ENCODE assay signal across 8 mouse cellular contexts in genomic region chr15:99724292-99725021, GRCm38 (mm10). TPM values are rescaled to one million over a fixed set of nuclear protein-coding genes. Genes with fewer than 3 reads are reported as not detected.
A peak's percentile ranks its signal among the peaks of the same experiment; 100 is the strongest.
DNase-seq lines count a peak whose midpoint lies in the region; ATAC-seq lines count a peak whose summit lies in the region.

No protein-coding gene starts in this region.

- peak overlapping the region; percentile 17; the same call in 1 of the 2 replicates for H3K27ac ChIP-seq in midbrain, embryonic 11.5 days (ENCODE audit: low read depth, low read length)

- no peaks in the 10 kb centered on the region for H3K27me3 ChIP-seq in midbrain, embryonic 11.5 days (ENCODE audit: control insufficient read depth, insufficient read depth, low read length)
- no peaks in the 10 kb centered on the region for H3K27me3 ChIP-seq in splenic B cell, adult 2 months (ENCODE audit: control insufficient read depth, insufficient read depth, low read length, poor library complexity, severe bottlenecking)

- H3K9me3 ChIP-seq in midbrain, embryonic 11.5 days (ENCODE audit: control insufficient read depth, low read length), result no peaks in the 10 kb centered on the region; the same call in 1 of the 2 replicates

- intact Hi-C loops in left cerebral cortex, postnatal 4 days (cut with DNase I), result loop anchor here (10.0 kb wide), 1 partner anchor 50 kb away; the partner anchor contains the start of gene Cers5

- WGBS in midbrain, embryonic 11.5 days, result 11% methylated on average over 16 of the region's 16 CpGs

- peaks cover 24% of the 10 kb centered on the region for H3K4me1 ChIP-seq in midbrain, embryonic 11.5 days (ENCODE audit: control insufficient read depth, insufficient read depth, low read length)

- DNase-seq in spleen, adult 18-20 months, result peak; percentile 22 to 31
- no peak for DNase-seq in spleen, adult 12 weeks (ENCODE audit: low spot score)
- peak; percentile 74 for DNase-seq in cerebellum, postnatal 25 days
- DNase-seq in gastrocnemius, adult 8-10 months (ENCODE audit: low spot score in 2 of 2), result peak; percentile 80 to 86
- DNase-seq in induced T-regulatory cell, adult 2 months (ENCODE audit: low read depth), result peak; percentile 75
- peak; percentile 60 for DNase-seq in left cerebral cortex, postnatal 4 days
- peak; percentile 93 for DNase-seq in midbrain, embryonic 11.5 days (ENCODE audit: low spot score, missing footprints)
- DNase-seq in splenic B cell, adult 2 months (ENCODE audit: low read depth, low spot score), result peak; percentile 56

- no peak overlapping the region; the same call in 1 of the 2 replicates for H3K9ac ChIP-seq in midbrain, embryonic 11.5 days (ENCODE audit: low read length)

- peak; percentile 27 for ATAC-seq in midbrain, embryonic 11.5 days (ENCODE audit: low FRiP score)

- H3K4me3 ChIP-seq in midbrain, embryonic 11.5 days (ENCODE audit: low read depth, low read length), result peak overlapping the region; percentile 18; the same call in 1 of the 2 replicates

- H3K4me2 ChIP-seq in midbrain, embryonic 11.5 days, result peak overlapping the region; percentile 42

- peaks cover 18% of the 10 kb centered on the region for H3K36me3 ChIP-seq in midbrain, embryonic 11.5 days (ENCODE audit: control insufficient read depth, insufficient read depth, low read length)
- peaks cover 8% of the 10 kb centered on the region; the same call in 1 of the 2 replicates for H3K36me3 ChIP-seq in splenic B cell, adult 2 months (ENCODE audit: control insufficient read depth, insufficient read depth, low read length, poor library complexity, severe bottlenecking)

RNA-seq across cellular contexts. Expression of gene Cox14, which starts 1.0 kb away (rescaled TPM):
- total RNA-seq in gastrocnemius, adult 8-10 months (2022), result 100 to 1,000 TPM; 154 to 172 (median 162) TPM
- total RNA-seq in left cerebral cortex, postnatal 4 days (2021), result 10 to 100 TPM; 68.0 to 73.4 TPM
- polyA plus RNA-seq in midbrain, embryonic 11.5 days (2014; fragmentation: Nextera tagmentation; extraction: Ambion mirVana), result 135 and 140 TPM in 2 replicates

RNA-seq across cellular contexts. Expression of gene Gpd1, which starts 7.1 kb away (rescaled TPM):
- total RNA-seq in gastrocnemius, adult 8-10 months (2022), result 100 to 1,000 TPM; 446 to 550 (median 458) TPM
- 1 to 10 TPM; 6.7 to 6.8 TPM for total RNA-seq in left cerebral cortex, postnatal 4 days (2021)
- 0.14 and 0.18 TPM in 2 replicates for polyA plus RNA-seq in midbrain, embryonic 11.5 days (2014; fragmentation: Nextera tagmentation; extraction: Ambion mirVana)

RNA-seq across cellular contexts. Expression of gene Gm17349, which starts 19.2 kb away (rescaled TPM):
- 1 to 10 TPM in 1 of 4 experiments, not detected in 3; 1.3 TPM for total RNA-seq in gastrocnemius, adult 8-10 months (2022)
- not detected for total RNA-seq in left cerebral cortex, postnatal 4 days (2021)
- not detected in 2 replicates for polyA plus RNA-seq in midbrain, embryonic 11.5 days (2014; fragmentation: Nextera tagmentation; extraction: Ambion mirVana)

RNA-seq across cellular contexts. Expression of gene Smarcd1, which starts 22.5 kb away (rescaled TPM):
- 1 to 10 TPM; 4.8 to 9.4 (median 7.2) TPM for total RNA-seq in gastrocnemius, adult 8-10 months (2022)
- 100 to 1,000 TPM; 134 to 148 TPM for total RNA-seq in left cerebral cortex, postnatal 4 days (2021)
- polyA plus RNA-seq in midbrain, embryonic 11.5 days (2014; fragmentation: Nextera tagmentation; extraction: Ambion mirVana), result 111 and 113 TPM in 2 replicates

RNA-seq across cellular contexts. Expression of gene Cers5, which starts 48.2 kb away (rescaled TPM):
- total RNA-seq in gastrocnemius, adult 8-10 months (2022), result 1 to 10 TPM; 3.1 to 4.9 (median 3.5) TPM
- total RNA-seq in left cerebral cortex, postnatal 4 days (2021), result 10 to 100 TPM; 58.0 to 62.3 TPM
- 57.8 and 59.6 TPM in 2 replicates for polyA plus RNA-seq in midbrain, embryonic 11.5 days (2014; fragmentation: Nextera tagmentation; extraction: Ambion mirVana)

Comparison
In these comparisons a context has a peak if more than half of its experiments do, and no peak if none do; other contexts are left out.
1. RNA of gene Gpd1, which starts 7.1 kb away (total RNA-seq): 446 to 550 TPM in gastrocnemius, adult 8-10 months; 6.7 to 6.8 TPM in left cerebral cortex, postnatal 4 days; every median in the first group is over 10 times any median in the second.